Mouse (Mus musculus): ENCODE results near the gene Taf6.
"Not testable (repeated sequence)": the region's sequence is repeated elsewhere in the genome, so short reads cannot be mapped to it uniquely, and the experiment has no call there.

Taf6 gene

GRCm38 (mm10) chr5:138186950-138187638 is at the start of gene Taf6, which contains the start of gene Cnpy4:
Gene Taf6 (minus strand): TSS chr5:138187451.
Gene Cnpy4 (plus strand): TSS chr5:138187485.
- DNase-seq (ENCODE audit: extremely low spot score, low read depth, low spot score), result peak; percentile 94

DNA sequence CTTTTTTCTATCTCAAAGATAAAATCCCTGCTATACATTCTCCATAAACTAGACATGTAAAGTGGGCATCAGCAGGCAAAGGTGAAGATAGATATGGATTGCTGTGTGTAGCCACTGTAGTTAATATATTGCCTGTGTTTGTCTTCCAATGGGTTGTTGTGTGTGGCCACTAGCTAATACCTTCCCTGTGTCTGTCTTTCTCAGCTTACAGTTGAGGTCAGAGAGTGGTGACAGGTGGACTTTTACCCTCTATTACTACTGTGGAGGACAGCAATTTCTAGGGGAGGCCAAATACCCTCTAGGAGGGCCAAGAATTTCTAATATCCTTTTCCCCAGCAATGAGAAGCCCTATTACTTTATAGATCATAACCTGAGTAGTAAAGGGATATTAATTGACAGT is 47.0 kb upstream of the Taf6 start:
- DNase-seq (ENCODE audit: extremely low spot score, low read depth, low spot score), result no peak

DNA sequence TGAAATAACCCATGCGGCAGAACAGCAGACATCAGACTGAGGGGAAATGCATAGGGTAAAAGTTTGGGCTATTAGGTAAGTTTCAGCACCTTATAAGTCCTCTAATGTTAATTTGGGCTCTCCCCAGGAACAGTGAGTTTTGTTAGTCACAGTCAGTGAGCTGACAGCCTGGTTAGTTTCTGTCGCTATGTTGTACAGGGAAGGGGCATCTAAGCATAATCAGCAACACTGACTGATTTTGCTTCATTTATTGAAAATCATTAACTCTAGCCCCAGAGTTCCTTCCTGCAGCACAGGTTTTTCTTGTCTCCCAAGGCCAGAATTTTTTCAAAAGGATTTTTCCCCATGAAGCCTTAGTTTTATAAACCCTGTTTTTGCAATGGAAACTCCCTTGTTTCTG is 46.5 kb upstream of the Taf6 start:
- no peak for DNase-seq (ENCODE audit: extremely low spot score, low read depth, low spot score)

- no peak for DNase-seq (ENCODE audit: extremely low spot score, low read depth, low spot score)
Observed at GRCm38 (mm10) chr5:138229511-138229910, 42.3 kb upstream of the Taf6 start.

- no peak for DNase-seq (ENCODE audit: extremely low spot score, low read depth, low spot score)
Observed at GRCm38 (mm10) chr5:138228026-138228425, 40.8 kb upstream of the Taf6 start.

DNA sequence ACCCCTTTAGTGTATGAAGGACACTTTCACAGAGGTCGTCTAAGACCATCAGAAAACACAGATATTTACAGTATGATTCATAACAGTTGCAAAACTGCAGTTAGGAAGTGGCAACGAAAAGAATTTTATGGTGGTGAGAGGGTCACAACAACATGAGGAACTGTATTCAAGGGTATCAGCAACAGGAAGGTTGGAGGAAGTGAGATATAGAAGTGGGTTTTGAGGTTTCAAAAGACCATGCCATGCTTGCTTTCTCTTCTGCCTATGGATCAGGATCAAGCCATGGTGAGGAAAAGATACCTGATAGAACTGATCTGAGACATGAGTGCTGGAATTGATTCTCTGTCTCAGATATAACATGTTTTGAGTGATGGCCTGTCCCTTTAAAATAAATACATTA is 40.1 kb upstream of the Taf6 start:
- no peak for DNase-seq (ENCODE audit: extremely low spot score, low read depth, low spot score)

DNA sequence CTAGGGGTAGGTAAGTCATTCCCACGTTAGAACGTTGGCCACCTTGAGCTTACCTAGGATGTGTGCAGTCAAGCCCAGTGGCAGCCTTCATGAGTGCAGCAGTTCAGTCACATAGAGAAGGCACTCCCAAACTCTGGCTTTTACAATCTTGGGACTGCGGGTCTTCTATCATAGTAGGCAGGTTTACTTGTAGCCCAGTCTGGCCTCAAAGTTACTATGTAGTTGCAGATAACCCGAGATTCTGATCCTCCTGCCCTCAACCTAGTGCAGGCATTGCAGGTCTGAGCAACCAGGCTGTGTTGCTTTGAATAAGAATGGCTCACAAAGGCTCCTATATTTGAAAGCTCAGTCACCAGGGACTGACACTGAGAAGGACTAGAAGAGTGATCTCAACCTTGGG is 39.2 kb upstream of the Taf6 start:
- no peak for DNase-seq (ENCODE audit: extremely low spot score, low read depth, low spot score)

GRCm38 (mm10) chr5:138225700-138226099 is 38.4 kb upstream of the Taf6 start, which contains the start of gene Nxpe5:
Gene Nxpe5 (plus strand): TSS chr5:138225898.
- DNase-seq (ENCODE audit: extremely low spot score, low read depth, low spot score), result no peak

DNA sequence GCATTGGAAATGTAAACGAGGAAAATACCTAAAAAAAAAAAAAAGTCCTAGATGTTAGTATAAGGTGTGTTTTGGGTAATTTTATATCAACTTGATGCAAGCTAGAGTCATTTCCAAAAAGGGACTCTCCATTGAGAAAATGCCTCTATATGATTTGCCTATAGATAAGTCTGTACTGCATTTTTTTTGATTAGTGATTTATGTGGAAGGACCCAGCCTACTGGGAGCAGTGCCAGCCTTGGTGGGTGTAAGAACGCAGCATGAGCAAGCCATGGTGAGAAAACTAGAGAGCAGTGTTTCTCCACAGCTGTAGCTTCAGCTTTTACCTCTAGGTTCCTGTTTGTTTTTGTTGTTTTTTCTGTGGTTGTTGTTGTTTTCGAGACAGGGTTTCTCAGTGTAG is 36.0 kb upstream of the Taf6 start:
- DNase-seq (ENCODE audit: extremely low spot score, low read depth, low spot score), result no peak

DNA sequence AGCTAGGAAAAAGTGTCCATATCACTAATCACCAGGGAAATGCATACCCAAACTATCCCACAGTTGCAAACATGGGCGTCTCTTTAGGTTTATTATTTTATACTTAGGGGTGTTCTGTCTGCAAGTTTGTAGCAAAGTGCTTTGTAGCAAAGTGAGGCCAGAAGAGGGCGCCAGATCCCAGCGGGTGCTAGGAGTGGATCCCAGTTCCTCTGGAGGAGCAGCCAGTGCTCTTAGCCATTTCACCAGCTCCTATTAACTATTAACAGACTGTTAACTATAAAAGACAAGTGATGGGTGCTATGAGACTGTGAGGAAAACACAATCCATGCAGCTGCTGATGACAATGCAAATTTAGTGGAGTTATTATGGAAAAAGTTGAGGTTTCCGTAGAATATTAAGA is 34.9 kb upstream of the Taf6 start:
- peak; percentile 20 for DNase-seq (ENCODE audit: extremely low spot score, low read depth, low spot score)

- DNase-seq (ENCODE audit: extremely low spot score, low read depth, low spot score), result no peak
Observed at GRCm38 (mm10) chr5:138219864-138220263, 32.6 kb upstream of the Taf6 start.

DNA sequence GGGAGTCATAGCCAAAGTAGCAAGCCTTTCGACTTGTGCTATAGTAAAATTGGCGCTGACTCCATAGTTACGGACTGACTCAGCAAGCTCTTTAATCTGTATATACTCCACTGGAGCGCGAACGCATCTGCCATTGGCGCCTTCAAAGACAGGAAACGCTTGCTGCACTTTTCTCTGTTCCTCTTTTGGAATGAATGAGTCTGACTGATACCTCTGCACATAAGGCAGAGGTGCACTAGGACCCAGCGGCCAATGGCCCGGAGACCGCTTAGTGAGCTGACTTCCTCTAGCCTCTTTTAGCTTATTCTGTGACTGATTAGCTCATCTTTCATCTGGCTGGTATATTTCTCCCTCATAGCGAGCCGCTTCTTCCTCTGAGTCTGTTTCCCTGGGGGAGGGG is 29.4 kb upstream of the Taf6 start:
- not testable (repeated sequence) for DNase-seq (ENCODE audit: extremely low spot score, low read depth, low spot score)

DNA sequence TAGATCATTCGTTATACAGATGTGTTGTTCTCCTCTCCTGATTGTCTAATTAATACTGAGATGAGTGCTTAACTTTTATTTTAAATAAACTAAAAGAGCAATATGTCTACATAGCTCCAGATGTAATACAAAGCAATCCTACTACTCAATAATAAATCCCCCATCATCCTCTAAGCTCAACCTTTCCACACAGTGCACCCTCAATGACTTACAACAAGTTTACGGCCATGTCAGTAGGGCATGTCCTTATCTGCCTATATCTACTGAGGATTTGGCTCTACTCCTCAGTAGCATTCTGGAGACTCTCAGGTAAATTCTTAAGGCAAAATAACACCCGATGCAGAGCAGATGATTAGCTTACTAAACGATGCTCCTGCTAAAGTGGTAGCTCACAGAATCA is 20.6 kb upstream of the Taf6 start:
- no peak for DNase-seq (ENCODE audit: extremely low spot score, low read depth, low spot score)

DNA sequence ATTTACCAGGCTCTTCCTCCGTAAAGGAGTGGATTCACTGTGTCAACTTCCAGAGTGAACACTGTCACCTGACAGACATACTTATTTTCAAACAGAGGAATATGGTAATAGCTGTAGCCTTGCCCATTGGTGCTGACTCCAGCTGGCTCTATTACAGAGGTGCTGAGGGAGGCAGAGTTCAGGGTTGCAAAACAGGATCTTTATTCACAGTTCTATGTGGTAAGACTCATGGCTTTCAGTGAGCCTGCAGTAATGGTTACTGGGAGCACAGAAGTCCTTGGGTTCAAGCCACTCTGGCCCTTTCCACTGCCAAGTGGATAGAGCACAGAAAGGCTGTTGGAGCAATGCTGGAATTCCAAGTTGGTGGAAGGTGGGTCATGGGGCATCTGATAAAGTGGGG is 20.0 kb upstream of the Taf6 start:
- DNase-seq (ENCODE audit: extremely low spot score, low read depth, low spot score), result no peak

GRCm38 (mm10) chr5:138202086-138202485 is 14.8 kb upstream of the Taf6 start:
- DNase-seq (ENCODE audit: extremely low spot score, low read depth, low spot score), result no peak

- DNase-seq (ENCODE audit: extremely low spot score, low read depth, low spot score), result no peak
Observed at GRCm38 (mm10) chr5:138199576-138199975, 12.3 kb upstream of the Taf6 start.

DNA sequence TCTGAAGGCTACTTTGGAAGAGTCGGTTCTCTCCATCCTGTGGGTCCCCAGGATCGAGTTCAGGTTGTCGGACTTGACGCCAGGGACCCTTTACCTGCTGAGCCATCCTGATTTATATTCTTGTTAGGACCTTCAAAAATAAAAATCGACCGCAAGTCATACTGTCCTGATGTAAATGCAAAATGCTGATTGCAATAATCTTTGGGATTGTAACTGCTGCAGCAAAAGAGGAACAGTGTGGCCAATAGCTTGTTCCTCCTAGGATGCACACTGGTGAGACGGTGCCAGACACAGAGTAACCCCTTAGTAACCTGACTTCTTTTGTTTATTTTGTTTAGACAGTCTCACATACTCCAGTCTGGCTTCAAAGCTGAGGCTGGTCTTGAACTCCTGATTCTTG is 8.2 kb upstream of the Taf6 start:
- DNase-seq (ENCODE audit: extremely low spot score, low read depth, low spot score), result no peak

- no peak for DNase-seq (ENCODE audit: extremely low spot score, low read depth, low spot score)
Observed at GRCm38 (mm10) chr5:138194755-138195345, 7.6 kb upstream of the Taf6 start.

GRCm38 (mm10) chr5:138193771-138194727 is 6.8 kb upstream of the Taf6 start, which contains the start of gene Mblac1:
Gene Mblac1 (plus strand): TSS chr5:138194314.
- DNase-seq (ENCODE audit: extremely low spot score, low read depth, low spot score), result peak; percentile 94

DNA sequence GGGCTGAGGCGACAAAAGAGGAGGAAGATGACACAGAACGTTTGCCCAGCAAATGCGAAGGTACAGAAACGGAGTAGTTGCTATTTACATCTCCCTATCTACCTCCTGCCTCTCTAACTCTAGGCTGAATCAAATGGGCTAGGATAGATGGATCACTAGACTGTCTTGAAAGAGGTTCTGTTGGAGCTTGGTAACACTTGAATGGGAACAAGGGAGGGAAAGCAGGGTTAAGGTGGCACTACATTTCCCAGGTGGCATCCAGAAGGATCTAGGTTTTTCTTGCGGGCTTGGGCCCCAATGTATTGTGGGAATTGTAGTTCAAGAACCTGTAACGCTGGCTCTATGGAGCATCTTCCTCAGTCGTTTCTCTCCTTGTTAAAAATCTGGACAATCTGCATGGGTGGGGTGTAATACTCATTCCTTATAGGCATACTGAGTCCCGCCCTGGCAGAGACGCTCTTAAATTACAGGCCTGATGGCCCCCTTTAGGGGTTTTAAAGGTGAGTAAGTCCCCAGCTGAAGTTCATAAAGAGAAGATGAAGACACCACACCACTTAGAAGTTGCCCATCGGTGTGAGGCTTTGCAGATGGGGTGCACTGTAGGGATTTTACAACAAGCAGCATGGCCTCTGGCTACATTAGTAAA is 533 bp upstream of the Taf6 start:
- DNase-seq (ENCODE audit: extremely low spot score, low read depth, low spot score), result peak; percentile 82

DNA sequence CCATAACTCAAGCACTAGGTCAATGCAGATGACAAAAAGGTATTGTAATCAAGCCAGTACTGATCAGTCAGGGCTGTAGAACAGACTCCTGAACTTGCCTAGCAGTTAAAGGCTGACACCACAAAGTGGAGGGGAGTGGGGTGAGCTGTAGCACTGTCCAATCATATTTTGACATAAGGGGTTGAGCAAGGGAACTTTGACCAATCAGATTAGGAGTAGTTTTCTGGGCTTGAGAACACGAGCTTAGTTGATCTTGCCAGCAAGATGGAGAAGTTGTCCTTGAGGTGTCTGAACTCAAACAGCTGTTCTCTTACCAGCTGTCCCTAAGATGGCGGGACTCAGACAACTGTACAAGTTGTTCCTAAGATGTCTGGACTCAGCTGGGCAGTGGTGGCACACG is 14.0 kb downstream of the Taf6 start:
- no peak for DNase-seq (ENCODE audit: extremely low spot score, low read depth, low spot score)

Measured in hindlimb bud, embryonic 11.5 days (tissue).